Mouse (Mus musculus) lung, postnatal 4 days (tissue): ENCODE data around the gene Ptk6.
A peak's percentile ranks its signal among the peaks of the same experiment; 100 is the strongest.
"Not testable (repeated sequence)": the region's sequence is repeated elsewhere in the genome, so short reads cannot be mapped to it uniquely, and the experiment has no call there.

ENCODE experiments used
- DNase-seq, 2 experiments: peaks; one replicate each; pipeline ENCODE4 v3.0.0; 2021

The Ptk6 gene

GRCm38 (mm10) chr2:181218881-181219485, 16.4 kb upstream of the Ptk6 start:
- DNase-seq, result peak in 1 of 2 experiments; percentile 26

GRCm38 (mm10) chr2:181216037-181216436, 13.4 kb upstream of the Ptk6 start:
- no peak for DNase-seq

- DNase-seq, result peak; percentile 55 to 63
Measured at GRCm38 (mm10) chr2:181213021-181213445, 10.4 kb upstream of the Ptk6 start, which contains the start of gene Srms. Gene Srms (minus strand): TSS chr2:181213185.

- peak; percentile 25 to 30 for DNase-seq
Measured at GRCm38 (mm10) chr2:181212389-181213020, 9.9 kb upstream of the Ptk6 start.

- DNase-seq, result no peak
Measured at GRCm38 (mm10) chr2:181206118-181206517, 3.5 kb upstream of the Ptk6 start.

GRCm38 (mm10) chr2:181205678-181206077, 3.1 kb upstream of the Ptk6 start:
- no peak for DNase-seq

- DNase-seq, result no peak
Measured at GRCm38 (mm10) chr2:181202886-181203285, 297 bp upstream of the Ptk6 start.

- DNase-seq, result peak; percentile 28 to 53
Measured at GRCm38 (mm10) chr2:181201606-181202005, 983 bp downstream of the Ptk6 start.

GRCm38 (mm10) chr2:181196628-181197300, 5.8 kb downstream of the Ptk6 start:
- no peak for DNase-seq

- DNase-seq, result no peak
Measured at GRCm38 (mm10) chr2:181193044-181193443, 9.5 kb downstream of the Ptk6 start.

GRCm38 (mm10) chr2:181191936-181192335, 10.7 kb downstream of the Ptk6 start:
- no peak for DNase-seq

- DNase-seq, result not testable (repeated sequence)
Measured at GRCm38 (mm10) chr2:181191385-181191784, 11.2 kb downstream of the Ptk6 start.

GRCm38 (mm10) chr2:181189321-181189720, 13.3 kb downstream of the Ptk6 start:
- DNase-seq, result no peak

GRCm38 (mm10) chr2:181188681-181189080, 13.9 kb downstream of the Ptk6 start:
- peak; percentile 28 to 49 for DNase-seq

- peak; percentile 95 to 97 for DNase-seq
Measured at GRCm38 (mm10) chr2:181187121-181188000, 15.2 kb downstream of the Ptk6 start, which contains the start of gene Ppdpf. Gene Ppdpf (plus strand): TSS chr2:181187247.

GRCm38 (mm10) chr2:181186635-181187034, 16.0 kb downstream of the Ptk6 start:
- DNase-seq, result peak; percentile 88 to 90

GRCm38 (mm10) chr2:181180898-181181297, 21.7 kb downstream of the Ptk6 start:
- no peak for DNase-seq

- DNase-seq, result no peak
Measured at GRCm38 (mm10) chr2:181178471-181178870, 24.1 kb downstream of the Ptk6 start.

- no peak for DNase-seq
Measured at GRCm38 (mm10) chr2:181178015-181178414, 24.6 kb downstream of the Ptk6 start.

GRCm38 (mm10) chr2:181174646-181175045, 27.9 kb downstream of the Ptk6 start:
- DNase-seq, result no peak

- no peak for DNase-seq
Measured at GRCm38 (mm10) chr2:181166469-181166868, 36.1 kb downstream of the Ptk6 start.

GRCm38 (mm10) chr2:181160821-181161220, 41.8 kb downstream of the Ptk6 start:
- DNase-seq, result no peak

GRCm38 (mm10) chr2:181159771-181160170, 42.8 kb downstream of the Ptk6 start:
- DNase-seq, result no peak
